Mouse (Mus musculus) stomach, embryonic 15.5 days (tissue): ENCODE measurements around the gene Olfr159. TPM values are rescaled to one million over a fixed set of nuclear protein-coding genes. Genes with fewer than 3 reads are reported as not detected.
"Not testable (repeated sequence)": the region's sequence is repeated elsewhere in the genome, so short reads cannot be mapped to it uniquely, and the experiment has no call there.

Source experiments
- ATAC-seq: fragments of 200-750 bp; cut with Nextera tagmentation; 2 replicates; pipeline ENCODE4 v1.8.0; 2017; ENCODE audit warnings: low read depth, moderate number of reproducible peaks, moderate TSS enrichment; ENCODE audit not compliant: insufficient read depth, low FRiP score
- H3K27ac ChIP-seq: fragments of 300-500 bp; sonication (generic); 2 replicates; pipeline ENCODE4 v1.5.1; 2015; ENCODE audit warnings: mild to moderate bottlenecking, inconsistent platforms
- H3K27me3 ChIP-seq: fragments of 300-500 bp; sonication (generic); replicated peaks from 2 replicates; pipeline ENCODE4 v1.6.1; 2015; ENCODE audit warnings: inconsistent platforms
- H3K36me3 ChIP-seq: fragments of 300-500 bp; sonication (generic); 2 replicates; pipeline ENCODE4 v1.6.1; 2015; ENCODE audit warnings: inconsistent platforms
- H3K4me1 ChIP-seq: fragments of 300-500 bp; sonication (generic); 2 replicates; pipeline ENCODE4 v1.6.1; 2015; ENCODE audit warnings: inconsistent platforms
- H3K4me2 ChIP-seq: fragments of 300-500 bp; sonication (generic); 2 replicates; pipeline ENCODE4 v1.6.1; 2015; ENCODE audit warnings: mild to moderate bottlenecking, inconsistent platforms
- H3K4me3 ChIP-seq: fragments of 300-500 bp; sonication (generic); replicated peaks from 2 replicates; pipeline ENCODE4 v1.5.1; 2015; ENCODE audit warnings: inconsistent platforms
- H3K9ac ChIP-seq: fragments of 300-500 bp; sonication (generic); 2 replicates; pipeline ENCODE4 v1.6.1; 2015; ENCODE audit warnings: inconsistent platforms
- H3K9me3 ChIP-seq: fragments of 300-500 bp; sonication (generic); 2 replicates; pipeline ENCODE4 v1.6.1; 2016; ENCODE audit warnings: inconsistent platforms
- WGBS: fragments of 180-500 bp; shearing (Covaris S2); methylation state at CpG from one replicate; pipeline ENCODE4 v1.1.7; 2015; 5-methylcytosine and 5-hydroxymethylcytosine counted together
- polyA plus RNA-seq: library from polyadenylated mRNA; unstranded; fragments of >200 nt; fragmentation: Nextera tagmentation; extraction: Ambion mirVana; gene quantifications from 2 replicates; pipeline ENCODE4 v1.2.1, GENCODE M21; 2015

Olfr159 gene
- not detected in 2 replicates for polyA plus RNA-seq

GRCm38 (mm10) chr4:43770909-43771308 lies at the start of gene Olfr159:
TSS of gene Olfr159 (minus strand) at chr4:43771009.
- ATAC-seq, result no peak
- Histone ChIP-seq H3K9me3 (no peaks in the 10 kb centered on the region), H3K36me3 (no peaks in the 10 kb centered on the region), H3K4me3 (no peak within 1 kb of the TSS), H3K27me3 (no peaks in the 10 kb centered on the region), H3K4me2 (no peak within 1 kb of the TSS), H3K27ac (no peak within 1 kb of the TSS), H3K4me1 (no peaks in the 10 kb centered on the region), H3K9ac (no peak within 1 kb of the TSS)
- 75% methylated on average over 6 of the region's 6 CpGs for WGBS

GRCm38 (mm10) chr4:43798936-43799335 lies 28.1 kb upstream of the Olfr159 start:
- H3K9me3 ChIP-seq, result no peaks in the 10 kb centered on the region
- H3K4me3 ChIP-seq, result no peak overlapping the region
- WGBS, result 69% methylated on average over 7 of the region's 7 CpGs
- no peaks in the 10 kb centered on the region for H3K4me1 ChIP-seq
- no peaks in the 10 kb centered on the region for H3K36me3 ChIP-seq
- H3K27me3 ChIP-seq, result no peaks in the 10 kb centered on the region
- no peak overlapping the region for H3K4me2 ChIP-seq
- no peak overlapping the region for H3K27ac ChIP-seq
- no peak for ATAC-seq
- H3K9ac ChIP-seq, result no peak overlapping the region

- not testable (repeated sequence) for H3K36me3 ChIP-seq, H3K27ac ChIP-seq, H3K4me3 ChIP-seq, H3K4me2 ChIP-seq, H3K4me1 ChIP-seq, H3K9me3 ChIP-seq, ATAC-seq, H3K27me3 ChIP-seq, H3K9ac ChIP-seq
- WGBS, result 80% methylated on average over 5 of the region's 5 CpGs
Measured at GRCm38 (mm10) chr4:43795844-43796243, 25.0 kb upstream of the Olfr159 start.

GRCm38 (mm10) chr4:43795296-43795695 lies 24.5 kb upstream of the Olfr159 start:
- no peak overlapping the region for H3K27ac ChIP-seq
- H3K4me2 ChIP-seq, result no peak overlapping the region
- no peaks in the 10 kb centered on the region for H3K36me3 ChIP-seq
- no peak for ATAC-seq
- no peak overlapping the region for H3K9ac ChIP-seq
- H3K4me1 ChIP-seq, result no peaks in the 10 kb centered on the region
- WGBS, result 71% methylated on average over 6 of the region's 6 CpGs
- H3K9me3 ChIP-seq, result no peaks in the 10 kb centered on the region
- H3K4me3 ChIP-seq, result no peak overlapping the region
- no peaks in the 10 kb centered on the region for H3K27me3 ChIP-seq

- no peak for ATAC-seq
- Histone ChIP-seq H3K9me3 (no peaks in the 10 kb centered on the region), H3K9ac (no peak overlapping the region), H3K4me2 (no peak overlapping the region), H3K4me1 (no peaks in the 10 kb centered on the region), H3K4me3 (no peak overlapping the region), H3K36me3 (no peaks in the 10 kb centered on the region), H3K27me3 (no peaks in the 10 kb centered on the region), H3K27ac (no peak overlapping the region)
- 33% methylated on average over 2 of the region's 2 CpGs for WGBS
Measured at GRCm38 (mm10) chr4:43772304-43772703, 1.5 kb upstream of the Olfr159 start.

- Histone ChIP-seq H3K36me3 (no peaks in the 10 kb centered on the region), H3K9ac (no peak overlapping the region), H3K27me3 (no peaks in the 10 kb centered on the region), H3K4me1 (no peaks in the 10 kb centered on the region), H3K4me2 (no peak overlapping the region), H3K4me3 (no peak overlapping the region), H3K27ac (no peak overlapping the region), H3K9me3 (no peaks in the 10 kb centered on the region)
- WGBS, result 44% methylated on average over 6 of the region's 6 CpGs
- no peak for ATAC-seq
Measured at GRCm38 (mm10) chr4:43771626-43772025, 817 bp upstream of the Olfr159 start.

GRCm38 (mm10) chr4:43769374-43769773 lies 1.4 kb downstream of the Olfr159 start:
- Histone ChIP-seq H3K27me3 (no peaks in the 10 kb centered on the region), H3K4me2 (no peak overlapping the region), H3K36me3 (no peaks in the 10 kb centered on the region), H3K9me3 (no peaks in the 10 kb centered on the region), H3K27ac (no peak overlapping the region), H3K4me3 (no peak overlapping the region), H3K9ac (no peak overlapping the region), H3K4me1 (no peaks in the 10 kb centered on the region)
- ATAC-seq, result no peak
- WGBS, result 83% methylated on average over 2 of the region's 2 CpGs

GRCm38 (mm10) chr4:43768341-43768740 lies 2.5 kb downstream of the Olfr159 start:
- Histone ChIP-seq H3K27ac (no peak overlapping the region), H3K4me3 (no peak overlapping the region), H3K36me3 (no peaks in the 10 kb centered on the region), H3K4me1 (no peaks in the 10 kb centered on the region), H3K9ac (no peak overlapping the region), H3K4me2 (no peak overlapping the region), H3K9me3 (no peaks in the 10 kb centered on the region), H3K27me3 (no peaks in the 10 kb centered on the region)
- WGBS, result 81% methylated on average over 5 of the region's 5 CpGs
- no peak for ATAC-seq

GRCm38 (mm10) chr4:43763410-43763809 lies 7.4 kb downstream of the Olfr159 start:
- no peaks in the 10 kb centered on the region for H3K9me3 ChIP-seq
- H3K9ac ChIP-seq, result no peak overlapping the region
- WGBS, result 17% methylated on average over 7 of the region's 7 CpGs
- no peaks in the 10 kb centered on the region for H3K36me3 ChIP-seq
- no peaks in the 10 kb centered on the region for H3K27me3 ChIP-seq
- H3K27ac ChIP-seq, result no peak overlapping the region
- no peak for ATAC-seq
- no peaks in the 10 kb centered on the region for H3K4me1 ChIP-seq
- H3K4me2 ChIP-seq, result no peak overlapping the region
- no peak overlapping the region for H3K4me3 ChIP-seq

- Histone ChIP-seq H3K27ac (no peak overlapping the region), H3K4me3 (no peak overlapping the region), H3K36me3 (no peaks in the 10 kb centered on the region), H3K4me1 (no peaks in the 10 kb centered on the region), H3K27me3 (no peaks in the 10 kb centered on the region), H3K4me2 (no peak overlapping the region), H3K9ac (no peak overlapping the region), H3K9me3 (no peaks in the 10 kb centered on the region)
- WGBS, result 82% methylated on average over 2 of the region's 2 CpGs
- no peak for ATAC-seq
Measured at GRCm38 (mm10) chr4:43761336-43761735, 9.5 kb downstream of the Olfr159 start.

- no peak overlapping the region for H3K9ac ChIP-seq
- 70% methylated on average over 10 of the region's 10 CpGs for whole genome bisulfite sequencing
- H3K4me2 ChIP-seq, result no peak overlapping the region
- H3K36me3 ChIP-seq, result no peaks in the 10 kb centered on the region
- no peak for ATAC-seq
- no peaks in the 10 kb centered on the region for H3K9me3 ChIP-seq
- no peaks in the 10 kb centered on the region for H3K4me1 ChIP-seq
- H3K27ac ChIP-seq, result no peak overlapping the region
- H3K27me3 ChIP-seq, result no peaks in the 10 kb centered on the region
- no peak overlapping the region for H3K4me3 ChIP-seq
Measured at GRCm38 (mm10) chr4:43760460-43760859, 10.3 kb downstream of the Olfr159 start.

- no peaks in the 10 kb centered on the region for H3K9me3 ChIP-seq
- H3K4me2 ChIP-seq, result no peak overlapping the region
- ATAC-seq, result no peak
- no peak overlapping the region for H3K27ac ChIP-seq
- H3K4me3 ChIP-seq, result no peak overlapping the region
- 78% methylated on average over 21 of the region's 21 CpGs for WGBS
- no peaks in the 10 kb centered on the region for H3K36me3 ChIP-seq
- no peaks in the 10 kb centered on the region for H3K27me3 ChIP-seq
- no peaks in the 10 kb centered on the region for H3K4me1 ChIP-seq
- H3K9ac ChIP-seq, result no peak overlapping the region
Measured at GRCm38 (mm10) chr4:43759571-43760418, 11.0 kb downstream of the Olfr159 start.
